Mouse (Mus musculus) bone marrow macrophage, adult 2 months (primary cell): ENCODE data around the gene Ly86.

Source experiments
- CTCF ChIP-seq: IDR thresholded peaks from 2 replicates; pipeline ENCODE4 v1.5.1; 2012; ENCODE audit warnings: low read depth, mild to moderate bottlenecking, low read length, moderate library complexity
- POLR2A ChIP-seq: IDR thresholded peaks from 2 replicates; pipeline ENCODE4 v1.6.1; 2012; ENCODE audit warnings: mild to moderate bottlenecking, low read depth, low read length, borderline replicate concordance

DNA sequence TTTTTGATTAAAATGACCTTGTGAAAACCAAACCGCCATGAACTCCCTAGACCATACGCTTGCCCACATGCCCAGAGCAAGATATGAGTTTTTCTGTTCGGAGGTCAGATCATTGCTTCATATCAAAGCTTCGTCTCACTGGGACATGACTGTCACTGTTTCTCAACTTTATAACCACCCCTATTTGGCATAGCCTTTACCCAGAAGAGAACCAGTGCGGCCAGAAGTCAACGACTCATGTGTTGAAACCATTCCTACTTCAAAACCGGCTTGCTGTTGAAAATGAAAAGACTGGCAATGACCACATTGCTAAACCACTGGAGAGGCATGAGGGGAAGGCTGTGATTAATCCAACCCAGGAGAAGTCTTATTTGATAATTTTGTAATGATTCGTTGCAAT, 54.3 kb downstream of the Ly86 start:
- TF ChIP-seq CTCF (no peak), POLR2A (no peak)
